Mouse (Mus musculus): ENCODE data around the gene Ksr2.

DNA sequence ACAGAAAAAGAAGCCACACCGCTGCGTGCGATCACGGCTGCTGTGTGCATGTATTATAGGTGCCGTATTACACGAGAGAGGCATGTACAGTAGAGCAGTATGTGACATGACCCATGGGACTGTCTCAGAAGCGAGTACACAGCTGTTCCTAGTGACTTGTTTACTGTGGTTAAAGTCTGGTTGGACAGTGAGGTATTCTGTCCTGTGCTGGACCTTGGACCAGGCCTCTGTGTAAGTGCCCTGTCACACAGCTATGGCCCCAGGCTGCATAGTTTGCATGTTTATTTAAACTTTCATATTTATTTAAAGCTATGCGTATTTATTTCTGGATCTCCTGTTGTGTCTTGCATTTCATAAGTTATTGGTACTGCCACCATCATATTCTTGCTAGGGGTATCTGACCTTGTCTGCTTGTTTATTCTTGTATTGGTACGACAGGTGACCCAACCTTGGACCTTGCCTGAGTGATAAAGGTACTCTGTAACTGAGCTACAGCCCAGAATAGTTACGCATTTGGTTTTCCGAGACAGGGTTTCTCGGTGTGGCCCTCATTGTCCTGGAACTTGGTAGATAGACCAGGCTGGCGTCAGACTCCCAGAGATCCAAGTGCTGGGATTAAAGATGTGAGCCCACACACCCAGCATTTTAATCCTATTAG, 47.8 kb upstream of the Ksr2 start:
- TF ChIP-seq CTCF (IDR thresholded peaks at IDR 0.05; ENCODE audit: extremely low read depth, insufficient read depth, insufficient read length, insufficient replicate concordance) (no peak), POLR2A (IDR thresholded peaks at IDR 0.05; ENCODE audit: low read depth, low read length) (no peak)

Measured in spleen, adult 2 months (tissue).